Mouse (Mus musculus) CH12.LX (cell line): ENCODE results near the gene Gtpbp8. TPM values are rescaled to one million over a fixed set of nuclear protein-coding genes. Genes with fewer than 3 reads are reported as not detected.

ENCODE experiments used
- DNase-seq: peaks from one replicate; pipeline ENCODE4 v3.0.0-alpha.2; 2013; ENCODE audit errors: extremely low read depth
- H3K27ac ChIP-seq: 2 replicates; pipeline ENCODE4 v1.5.1; 2012; ENCODE audit warnings: low read depth, mild to moderate bottlenecking, control low read depth, moderate library complexity; ENCODE audit not compliant: insufficient read depth
- H3K27me3 ChIP-seq: replicated peaks from 2 replicates; pipeline ENCODE3; 2012; ENCODE audit warnings: inconsistent platforms
- H3K36me3 ChIP-seq, 2 experiments: replicated peaks in 1 of 2; 2 replicates each; pipeline versions ENCODE3 to v1.6.1; 2012; ENCODE audit warnings: inconsistent platforms in 1 of 2, low read length in 1 of 2, mild to moderate bottlenecking in 1 of 2, mixed read lengths in 1 of 2, moderate library complexity in 1 of 2; ENCODE audit not compliant: control insufficient read depth in 1 of 2, insufficient read depth in 1 of 2
- H3K4me1 ChIP-seq, 2 experiments: 2 replicates each; pipeline ENCODE4 v1.6.1; 2012; ENCODE audit warnings: inconsistent platforms in 1 of 2, moderate library complexity in 1 of 2; ENCODE audit not compliant: insufficient read depth in 2 of 2, control insufficient read depth in 1 of 2
- H3K4me2 ChIP-seq: 2 replicates; pipeline ENCODE4 v1.6.1; 2012; ENCODE audit warnings: low read depth, mild to moderate bottlenecking, control low read depth; ENCODE audit not compliant: poor library complexity, insufficient read depth, severe bottlenecking
- H3K4me3 ChIP-seq, 3 experiments: fragments of 150-350 bp in 1 of 3; sonication (generic) in 1 of 3; replicated peaks in 1 of 3; 2 replicates each; pipeline versions ENCODE3 to v1.5.1; 2011 to 2012; ENCODE audit warnings: low read depth in 2 of 3, low read length in 2 of 3, mild to moderate bottlenecking in 2 of 3, moderate library complexity in 2 of 3, control low read depth in 1 of 3, improper control_type of control experiment in 1 of 3, inconsistent platforms in 1 of 3, mixed read lengths in 1 of 3; ENCODE audit not compliant: poor library complexity in 1 of 3
- H3K79me2 ChIP-seq: replicated peaks from 2 replicates; pipeline ENCODE4 v1.6.1; 2012; ENCODE audit warnings: mild to moderate bottlenecking, moderate library complexity; ENCODE audit not compliant: control insufficient read depth, poor library complexity, insufficient read depth, severe bottlenecking; ENCODE audit errors: extremely low read depth
- H3K9ac ChIP-seq: 2 replicates; pipeline ENCODE4 v1.6.1; 2012; ENCODE audit warnings: low read depth, mild to moderate bottlenecking, control low read depth, moderate library complexity; ENCODE audit not compliant: insufficient read depth
- H3K9me3 ChIP-seq: replicated peaks from 2 replicates; pipeline ENCODE3; 2012; ENCODE audit warnings: low read length, inconsistent platforms, mixed read lengths
- BHLHE40 ChIP-seq: IDR thresholded peaks from 2 replicates; pipeline ENCODE4 v1.6.1; 2011; ENCODE audit warnings: mild to moderate bottlenecking, low read depth, low read length, improper control_type of control experiment
- CHD2 ChIP-seq: IDR thresholded peaks from 2 replicates; pipeline ENCODE4 v1.6.1; 2011; ENCODE audit warnings: low read length, improper control_type of control experiment
- EP300 ChIP-seq: IDR thresholded peaks from 2 replicates; pipeline ENCODE4 v1.6.1; 2011; ENCODE audit warnings: low read length, improper control_type of control experiment
- IRF4 ChIP-seq: IDR thresholded peaks from 2 replicates; pipeline ENCODE4 v1.6.1; 2014; ENCODE audit warnings: low read depth, mild to moderate bottlenecking, inconsistent platforms, low read length, improper control_type of control experiment
- JUN ChIP-seq: IDR thresholded peaks from 2 replicates; pipeline ENCODE4 v1.6.1; 2011; ENCODE audit warnings: low read depth, mild to moderate bottlenecking, low read length, improper control_type of control experiment, moderate library complexity; ENCODE audit not compliant: insufficient read depth
- MXI1 ChIP-seq: IDR thresholded peaks from 2 replicates; pipeline ENCODE4 v1.6.1; 2011; ENCODE audit warnings: mild to moderate bottlenecking, low read depth, low read length, improper control_type of control experiment
- MYC ChIP-seq: IDR thresholded peaks from 2 replicates; pipeline ENCODE4 v1.6.1; 2011; ENCODE audit warnings: low read depth, mild to moderate bottlenecking, improper control_type of control experiment, low read length
- NELFE ChIP-seq: IDR thresholded peaks from 2 replicates; pipeline ENCODE4 v1.6.1; 2011; ENCODE audit warnings: low read depth, low read length, improper control_type of control experiment
- NRF1 ChIP-seq: IDR thresholded peaks from 2 replicates; pipeline ENCODE4 v1.6.1; 2014; ENCODE audit warnings: low read depth, mild to moderate bottlenecking, inconsistent platforms, low read length, improper control_type of control experiment, moderate library complexity
- POLR2A ChIP-seq: IDR thresholded peaks from 2 replicates; pipeline ENCODE4 v1.6.1; 2011; ENCODE audit warnings: low read depth, mild to moderate bottlenecking, improper control_type of control experiment, low read length
- POLR2AphosphoS2 ChIP-seq: IDR thresholded peaks from 2 replicates; pipeline ENCODE4 v1.6.1; 2011; ENCODE audit warnings: low read depth, low read length, improper control_type of control experiment
- RAD21 ChIP-seq: IDR thresholded peaks from 2 replicates; pipeline ENCODE4 v1.6.1; 2011; ENCODE audit warnings: low read depth, mild to moderate bottlenecking, low read length, improper control_type of control experiment, moderate library complexity
- SMC3 ChIP-seq: IDR thresholded peaks from 2 replicates; pipeline ENCODE4 v1.6.1; 2011; ENCODE audit warnings: low read depth, low read length, improper control_type of control experiment
- TCF12 ChIP-seq: IDR thresholded peaks from 2 replicates; pipeline ENCODE4 v1.6.1; 2014; ENCODE audit warnings: low read depth, mild to moderate bottlenecking, inconsistent platforms, low read length, improper control_type of control experiment
- UBTF ChIP-seq: IDR thresholded peaks from 2 replicates; pipeline ENCODE4 v1.6.1; 2012; ENCODE audit warnings: low read depth, mild to moderate bottlenecking, inconsistent platforms, low read length, improper control_type of control experiment, moderate library complexity
- USF2 ChIP-seq: conservative IDR thresholded peaks from 2 replicates; pipeline ENCODE4 v1.6.1; 2011; ENCODE audit warnings: low read depth, low read length, improper control_type of control experiment
- ZC3H11A ChIP-seq: IDR thresholded peaks from 2 replicates; pipeline ENCODE4 v1.6.1; 2012; ENCODE audit warnings: low read depth, mild to moderate bottlenecking, inconsistent platforms, low read length, improper control_type of control experiment
- ZKSCAN1 ChIP-seq: IDR thresholded peaks from 2 replicates; pipeline ENCODE4 v1.6.1; 2012; ENCODE audit warnings: low read depth, inconsistent platforms, low read length, improper control_type of control experiment, borderline replicate concordance
- ZMIZ1 ChIP-seq: IDR thresholded peaks from 2 replicates; pipeline ENCODE4 v1.6.1; 2012; ENCODE audit warnings: low read depth, mild to moderate bottlenecking, inconsistent platforms, low read length, improper control_type of control experiment
- ZNF384 ChIP-seq: IDR thresholded peaks from 2 replicates; pipeline ENCODE4 v1.6.1; 2012; ENCODE audit warnings: low read depth, low read length, improper control_type of control experiment, inconsistent platforms
- dilution Hi-C: fragments of 300-500 bp; cut with MboI; formaldehyde crosslinking; loops from 2 replicates; pipeline ENCODE4 v1.14.3; 2020; ENCODE audit warnings: low sequenced_read_pairs; ENCODE audit not compliant: extremely low pct_unique_long_range_greater_than_20kb, extremely low pct_ligation_motif_present
- in situ Hi-C: fragments of 300-500 bp; cut with MboI; formaldehyde crosslinking; loops from 3 replicates; pipeline ENCODE4 v1.14.3; 2019; ENCODE audit warnings: low sequenced_read_pairs, low pct_ligation_motif_present, low pct_unique_long_range_greater_than_20kb, mixed read lengths
- polyA plus RNA-seq: library from polyadenylated mRNA; unstranded; fragments of >175 nt; gene quantifications from 2 replicates; pipeline ENCODE4 v1.2.1, GENCODE M21; 2012; ENCODE audit warnings: low read depth; ENCODE audit not compliant: insufficient read length
- total RNA-seq, 2 experiments: library from RNA; depleted of rRNA; stranded (reverse); fragments of 300-350 nt in 1 of 2; fragments of >200 nt in 1 of 2; gene quantifications; 2 replicates each; pipeline ENCODE4 v1.2.3; 2012 to 2014

Gtpbp8 gene
- total and polyA plus RNA-seq, 3 experiments: 20.9 to 38.8 (median 24.2) TPM

- H3K9me3 ChIP-seq: no peaks in the 10 kb centered on the region
- no peak overlapping the region for H3K9ac ChIP-seq
- peaks cover 1% of the 10 kb centered on the region for H3K27me3 ChIP-seq
- no peak overlapping the region for H3K27ac ChIP-seq
- no peaks in the 10 kb centered on the region for H3K79me2 ChIP-seq
- H3K4me3 ChIP-seq: no peak overlapping the region
- dilution Hi-C loops: no loop called here
- no peak overlapping the region for H3K4me2 ChIP-seq
- H3K36me3 ChIP-seq: no peaks in the 10 kb centered on the region
- in situ Hi-C loops: no loop called here
- H3K4me1 ChIP-seq: no peaks in the 10 kb centered on the region
- DNase-seq: no peak
- TF ChIP-seq USF2 (no peak), MXI1 (no peak)
Measured at GRCm38 (mm10) chr16:44695859-44696620, 50.1 kb downstream of the Gtpbp8 start.

GRCm38 (mm10) chr16:44695214-44695858 is 50.8 kb downstream of the Gtpbp8 start:
- Histone ChIP-seq H3K4me3 (no peak overlapping the region), H3K9me3 (no peaks in the 10 kb centered on the region), H3K79me2 (no peaks in the 10 kb centered on the region), H3K4me1 (no peaks in the 10 kb centered on the region), H3K36me3 (no peaks in the 10 kb centered on the region), H3K9ac (no peak overlapping the region), H3K4me2 (no peak overlapping the region), H3K27ac (no peak overlapping the region), H3K27me3 (peaks cover 1% of the 10 kb centered on the region)
- no peak for DNase-seq
- TF ChIP-seq MYC: no peak
- no peak for TF ChIP-seq NELFE
- no peak for TF ChIP-seq ZMIZ1
- no peak for TF ChIP-seq IRF4
- TF ChIP-seq NRF1: no peak
- no peak for TF ChIP-seq CHD2
- no peak for TF ChIP-seq POLR2A
- TF ChIP-seq JUN: no peak
- no peak for TF ChIP-seq POLR2AphosphoS2
- no peak for TF ChIP-seq EP300
- TF ChIP-seq RAD21: no peak
- TF ChIP-seq SMC3: no peak
- TF ChIP-seq ZC3H11A: no peak
- no peak for TF ChIP-seq ZNF384
- TF ChIP-seq TCF12: no peak
- TF ChIP-seq ZKSCAN1: no peak
- TF ChIP-seq UBTF: no peak
- no peak for TF ChIP-seq BHLHE40
- dilution Hi-C loops: no loop called here
- in situ Hi-C loops: no loop called here
